Mouse (Mus musculus) T-helper 17 cell (primary cell): Measurements from ENCODE around the gene Nbeal2.
"Not testable (repeated sequence)": the region's sequence is repeated elsewhere in the genome, so short reads cannot be mapped to it uniquely, and the experiment has no call there.

Source experiments
- in situ Hi-C, 2 experiments: fragments of 300-600 bp; cut with MboI, MseI; formaldehyde crosslinking; loops; 1 replicate in 1 of 2; 2 replicates in 1 of 2; pipeline ENCODE4 v1.15.1; 2025; ENCODE audit warnings: high pct_unique_total_duplicates in 2 of 2

The Nbeal2 gene

DNA sequence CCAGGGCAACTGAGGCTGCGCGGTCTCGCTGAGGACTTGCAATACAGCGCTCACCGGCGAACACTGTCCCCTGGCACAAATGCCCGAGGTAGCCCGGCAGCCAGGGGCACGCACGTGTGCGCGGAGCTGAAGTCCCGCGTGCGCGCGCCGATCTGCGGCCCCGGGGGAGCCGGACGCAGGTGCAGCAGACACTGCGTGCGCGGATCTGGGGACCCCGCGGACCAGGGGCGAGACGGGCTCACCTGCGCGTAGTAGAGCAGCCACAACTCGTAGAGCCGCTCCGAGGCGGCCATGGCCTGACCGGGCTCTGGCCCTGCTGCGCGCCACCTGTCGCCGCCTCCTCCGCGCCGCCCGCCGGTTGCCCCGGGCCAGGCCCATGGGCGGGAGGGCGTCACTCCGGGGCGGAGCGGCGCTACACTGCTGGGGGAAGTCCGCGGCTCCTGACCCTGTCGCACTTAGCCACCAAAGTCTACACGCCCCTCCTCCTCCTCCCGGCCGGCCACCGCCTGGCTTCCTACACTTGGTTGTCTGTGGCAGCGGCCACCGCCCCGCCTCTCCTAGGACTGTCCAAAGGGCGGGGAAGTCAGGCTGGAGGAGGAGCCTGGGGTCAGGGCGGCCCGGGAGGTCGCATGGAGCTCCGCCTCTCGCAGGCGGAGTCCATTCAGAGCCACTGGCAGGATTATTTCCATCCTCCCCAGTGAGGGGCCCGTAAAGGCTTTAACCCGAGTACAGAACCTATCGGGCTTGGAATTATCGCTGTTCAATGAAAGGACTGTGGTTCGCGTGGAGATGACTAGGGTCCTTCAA lies at the start of gene Nbeal2:
Nbeal2 (minus strand) TSS at position 507 of the 807 bp plus-strand sequence.
- in situ Hi-C loops: no loop called here

DNA sequence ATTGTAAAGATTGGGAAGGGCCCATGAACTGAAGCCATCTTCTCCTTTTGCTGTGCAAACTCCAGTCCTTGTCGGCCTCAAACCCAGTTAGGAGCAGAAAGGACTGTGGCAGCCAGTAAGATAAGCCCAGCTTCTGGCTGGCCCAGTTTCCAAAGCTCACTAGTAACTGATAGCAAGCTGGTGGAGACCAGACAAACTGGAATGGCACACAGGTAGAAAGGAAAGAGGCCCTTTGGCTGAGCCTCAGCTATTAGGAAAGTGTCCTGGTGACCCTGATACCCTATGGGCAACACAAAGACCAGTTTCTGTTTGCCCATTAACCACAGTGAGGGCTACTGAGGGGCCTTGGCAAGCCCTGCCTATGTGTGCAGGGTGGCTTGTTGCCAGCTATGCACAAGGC lies 48.9 kb upstream of the Nbeal2 start:
- in situ Hi-C loops: loop anchor here in 1 of 2 experiments (5.0 to 10.0 kb wide), 2 partner anchors 61 to 278 kb away; no protein-coding TSS in a partner anchor

DNA sequence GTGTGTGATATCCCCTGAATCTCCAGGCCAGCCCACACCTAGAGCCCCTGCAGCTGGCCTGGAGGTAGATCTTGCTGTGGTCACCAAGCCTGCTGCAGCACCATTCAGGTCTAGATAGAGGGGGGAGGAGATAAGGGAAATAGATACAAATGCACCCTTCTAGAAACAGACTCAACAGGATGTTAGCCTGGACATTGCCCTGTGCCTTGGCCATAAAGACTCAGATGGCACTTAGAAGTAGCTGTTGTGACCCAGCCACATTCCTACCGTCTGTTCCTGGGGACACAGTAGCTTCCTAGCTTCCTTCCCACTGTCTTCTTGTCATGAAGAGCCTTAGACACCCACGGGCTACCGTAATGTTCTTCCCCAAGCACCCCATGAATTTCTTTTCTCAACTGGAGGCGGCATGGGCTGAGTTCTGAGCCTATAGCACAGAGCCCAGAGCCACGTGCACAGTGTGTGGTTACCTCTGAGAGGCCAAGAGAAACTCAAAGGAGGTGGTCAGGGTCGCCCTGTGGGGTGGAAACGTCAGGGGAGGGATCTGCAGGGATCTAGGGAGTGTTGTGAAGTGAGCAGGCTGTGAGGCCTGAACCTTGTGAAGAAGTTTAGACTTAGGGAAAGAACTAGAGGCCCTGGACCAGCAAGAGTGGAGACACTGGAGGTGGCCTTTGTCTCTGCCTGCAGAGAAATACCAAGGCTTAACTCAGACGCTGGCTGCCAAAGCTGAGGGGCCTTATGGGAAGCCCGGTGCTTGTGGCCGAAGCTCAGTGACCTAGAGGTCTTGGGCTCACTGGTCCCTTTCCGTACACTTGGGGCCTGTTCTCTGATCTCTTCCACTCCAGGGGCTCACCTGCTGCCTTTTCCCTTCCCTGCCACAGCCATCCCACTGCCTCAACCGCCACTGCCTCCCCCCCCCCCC lies 47.4 kb upstream of the Nbeal2 start:
- in situ Hi-C loops: loop anchor here in 1 of 2 experiments (5.0 to 10.0 kb wide), 2 partner anchors 59 to 277 kb away; no protein-coding TSS in a partner anchor

DNA sequence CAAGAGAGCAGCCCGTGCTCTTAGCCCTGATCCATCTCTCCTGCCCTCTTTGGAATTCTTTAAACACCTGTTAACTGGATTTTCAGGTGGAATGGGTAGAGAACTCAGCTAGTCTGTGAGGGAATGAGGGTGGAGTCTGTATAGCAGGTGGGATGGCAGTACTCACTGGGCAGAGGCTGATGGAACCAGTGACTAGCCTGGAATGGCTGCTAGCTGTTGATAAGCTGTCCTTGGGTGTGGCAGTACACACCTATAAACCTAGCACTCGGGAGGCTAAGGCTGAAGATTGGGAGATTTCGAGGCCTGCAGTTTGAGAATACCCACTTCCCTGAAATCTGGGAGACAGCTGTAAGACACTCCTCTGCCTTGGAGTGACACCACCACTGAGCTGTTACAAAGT lies 45.6 kb upstream of the Nbeal2 start:
- in situ Hi-C loops: no loop called here

DNA sequence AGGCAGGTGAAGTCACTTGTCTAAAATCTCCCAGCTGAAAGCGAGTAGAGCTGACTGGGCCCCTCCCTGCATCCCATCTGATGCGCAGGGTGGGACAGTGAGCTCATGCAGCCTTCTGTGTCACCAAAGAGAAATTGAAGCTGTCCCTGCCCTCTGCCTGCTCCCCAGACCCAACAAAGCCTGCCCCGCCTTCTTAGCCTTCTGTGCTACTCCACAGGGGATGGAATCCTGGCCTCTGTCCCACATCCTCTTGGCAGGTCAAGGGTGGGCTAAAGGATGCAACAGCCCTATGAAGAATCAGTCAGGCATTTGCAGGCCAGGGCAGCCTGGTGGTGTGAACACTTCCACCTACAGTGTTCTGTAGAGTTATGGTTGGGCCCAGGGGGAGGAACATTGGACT lies 43.5 kb upstream of the Nbeal2 start:
- in situ Hi-C loops: no loop called here

DNA sequence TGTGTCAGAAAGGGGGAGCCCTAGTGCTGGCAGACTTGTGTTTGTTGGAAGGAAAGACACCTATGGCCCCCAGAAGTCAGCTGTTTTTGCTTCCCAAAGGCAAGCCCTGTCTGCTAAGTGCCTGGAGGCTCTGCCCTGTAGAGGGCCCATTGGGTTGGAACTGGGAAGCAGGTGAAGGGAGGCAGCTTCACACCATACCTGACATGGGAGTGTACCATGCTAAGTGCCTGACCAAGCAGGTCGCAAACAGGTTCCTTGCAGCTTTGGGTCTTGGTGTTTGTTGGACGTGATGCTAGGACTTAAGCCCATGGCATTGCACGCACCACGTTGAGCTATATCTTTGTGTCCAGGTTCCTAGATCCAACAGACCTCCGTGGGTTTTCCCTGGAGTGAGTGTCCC lies 42.5 kb upstream of the Nbeal2 start:
- in situ Hi-C loops: no loop called here

DNA sequence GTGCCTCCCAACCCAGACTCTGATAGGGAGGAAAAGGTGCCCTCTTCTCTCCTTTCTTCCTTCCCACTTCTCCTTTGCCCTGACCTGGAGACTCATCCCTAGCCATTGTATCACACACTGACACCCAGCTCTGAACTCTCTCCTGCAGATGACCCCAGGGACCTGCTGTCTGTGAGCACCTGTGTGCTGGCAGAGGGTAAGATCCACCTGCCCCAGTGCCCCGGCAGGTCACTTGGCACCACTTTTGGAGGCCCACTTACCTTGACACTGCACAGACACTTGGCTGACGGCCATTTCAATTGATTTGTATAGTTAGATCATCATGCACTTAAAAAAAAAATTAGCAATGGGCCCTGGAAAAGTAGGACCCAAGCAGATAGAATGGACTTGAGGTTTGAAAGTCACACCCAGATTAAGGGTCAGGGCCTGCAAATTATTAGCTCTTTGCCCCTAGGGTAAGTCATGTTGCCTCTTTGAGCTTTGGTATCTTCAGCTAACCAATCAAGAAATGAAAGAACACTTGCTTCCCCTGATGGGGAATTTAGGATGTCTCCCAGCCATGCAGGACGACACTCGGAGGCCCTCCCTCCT lies 41.3 kb upstream of the Nbeal2 start:
- in situ Hi-C loops: no loop called here

DNA sequence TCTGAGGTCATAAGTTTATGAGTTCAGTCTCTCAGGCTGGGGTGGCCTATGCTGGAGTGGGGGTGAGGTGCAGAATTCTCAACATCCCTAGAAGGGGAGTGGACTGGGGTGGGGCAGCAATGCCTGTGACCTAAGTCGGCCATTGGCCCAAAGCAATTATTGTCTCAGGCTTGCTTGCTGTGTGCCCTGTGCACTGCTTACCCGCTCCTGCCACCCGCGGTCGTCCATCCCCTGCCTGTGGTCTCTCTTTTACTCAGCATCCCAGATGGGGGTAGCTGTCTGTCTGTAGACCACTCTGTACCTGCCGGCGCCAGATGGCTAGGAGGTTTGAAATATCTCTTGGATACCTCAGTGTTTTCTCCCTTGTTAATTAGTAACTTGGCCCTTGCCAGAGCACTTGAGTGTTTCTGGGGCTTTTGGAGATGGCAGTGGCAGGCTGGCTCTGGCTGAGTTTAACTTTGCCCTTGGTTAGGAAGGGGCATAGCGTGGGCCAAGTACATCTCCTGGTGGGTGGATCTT lies 35.4 kb upstream of the Nbeal2 start:
- in situ Hi-C loops: no loop called here

DNA sequence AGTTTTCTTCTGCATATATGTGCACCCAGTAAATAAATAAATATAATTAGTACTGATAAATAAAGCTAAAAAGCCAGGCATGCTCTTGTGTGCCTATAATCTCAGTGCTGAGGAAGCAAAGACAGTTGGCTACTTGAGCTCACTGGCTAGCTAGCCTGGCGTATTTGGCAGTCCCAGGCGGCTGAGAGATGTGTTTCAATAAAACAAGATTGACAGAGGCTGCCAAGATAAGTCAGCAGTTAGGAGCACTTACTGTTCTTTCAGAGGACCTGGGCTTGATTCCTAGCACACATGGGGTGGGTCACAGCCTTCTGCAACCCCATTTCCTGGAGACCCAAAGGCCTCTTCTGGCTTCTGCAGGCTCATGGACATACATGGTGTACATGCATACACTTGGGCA lies 33.9 kb upstream of the Nbeal2 start:
- in situ Hi-C loops: no loop called here

DNA sequence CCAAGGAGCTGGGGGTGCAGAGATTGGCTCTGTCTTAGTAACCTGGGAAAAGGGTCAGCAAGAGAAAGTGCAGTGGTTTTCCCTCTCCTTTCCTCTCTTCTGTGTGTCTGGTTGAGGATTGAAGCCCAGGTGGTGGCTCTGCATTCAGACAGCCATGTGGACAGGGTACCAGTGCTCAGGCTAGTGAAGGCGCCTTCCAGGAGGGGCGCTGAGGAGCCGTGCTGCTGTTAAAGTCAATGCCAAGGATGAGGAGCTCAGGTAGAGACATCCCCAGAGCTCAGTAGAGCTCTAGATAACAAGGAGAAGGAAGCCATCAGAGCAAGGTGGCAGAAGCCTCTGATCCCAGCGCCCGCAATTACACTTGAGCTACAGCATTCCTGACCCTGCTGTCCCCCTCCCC lies 33.1 kb upstream of the Nbeal2 start:
- in situ Hi-C loops: no loop called here

DNA sequence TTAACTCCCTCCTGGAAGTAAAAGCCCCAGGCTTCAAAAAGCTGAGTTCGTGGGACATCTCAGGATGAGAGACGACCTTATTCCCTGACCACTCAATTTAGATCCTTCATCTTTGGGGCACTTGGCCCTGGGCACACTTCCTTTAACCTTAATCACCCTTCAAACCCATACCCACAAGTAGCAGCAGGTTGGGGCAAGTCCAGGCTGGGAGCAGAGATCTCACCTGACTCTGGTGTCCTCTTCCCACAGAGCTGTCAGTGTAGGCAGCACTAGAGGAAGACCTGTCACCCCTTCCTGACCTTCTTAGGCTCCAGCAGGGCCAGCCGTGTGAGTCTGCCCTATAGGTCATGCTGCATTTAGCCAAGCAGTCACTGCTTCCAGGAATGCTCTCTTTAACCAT lies 32.5 kb upstream of the Nbeal2 start:
- in situ Hi-C loops: no loop called here

DNA sequence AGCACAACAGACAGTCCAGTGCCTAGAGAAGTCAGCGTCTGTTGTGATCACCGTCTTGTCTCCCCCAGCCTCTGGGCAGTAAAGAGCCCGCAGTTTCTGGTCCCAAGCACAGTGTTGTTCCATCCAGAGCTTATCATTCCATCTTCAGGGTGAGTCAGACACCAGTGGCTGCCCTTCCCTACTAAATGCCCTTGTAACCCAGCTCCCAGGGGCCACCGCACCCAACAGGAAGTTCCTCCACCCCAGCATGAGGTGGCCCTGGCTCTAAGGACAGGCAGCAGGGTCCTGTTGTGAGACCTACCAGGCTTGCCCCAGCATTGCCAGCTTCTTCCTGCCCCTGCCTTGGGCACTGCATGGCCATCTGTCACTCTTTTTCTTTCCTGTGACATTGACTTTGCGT lies 31.6 kb upstream of the Nbeal2 start:
- in situ Hi-C loops: no loop called here

DNA sequence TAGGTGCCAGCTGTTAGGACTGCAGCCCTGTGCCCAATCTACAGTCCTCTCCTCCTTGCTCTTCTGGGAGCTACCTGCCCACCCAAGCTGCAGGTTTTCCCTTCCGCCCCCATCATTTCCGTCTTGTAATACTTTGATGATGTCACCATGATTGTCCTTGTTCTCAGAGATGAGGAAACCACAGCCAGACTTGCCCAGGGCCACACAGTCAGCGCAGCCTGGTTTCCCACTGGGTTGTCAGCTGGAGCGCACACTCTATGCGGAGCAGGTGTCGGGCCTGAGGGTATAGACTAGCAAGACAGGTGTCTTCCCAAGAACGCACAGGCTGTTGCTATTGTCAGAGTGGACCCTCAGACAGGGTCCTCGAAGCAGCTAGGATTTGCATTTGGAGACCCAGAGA lies 31.2 kb upstream of the Nbeal2 start:
- in situ Hi-C loops: no loop called here

DNA sequence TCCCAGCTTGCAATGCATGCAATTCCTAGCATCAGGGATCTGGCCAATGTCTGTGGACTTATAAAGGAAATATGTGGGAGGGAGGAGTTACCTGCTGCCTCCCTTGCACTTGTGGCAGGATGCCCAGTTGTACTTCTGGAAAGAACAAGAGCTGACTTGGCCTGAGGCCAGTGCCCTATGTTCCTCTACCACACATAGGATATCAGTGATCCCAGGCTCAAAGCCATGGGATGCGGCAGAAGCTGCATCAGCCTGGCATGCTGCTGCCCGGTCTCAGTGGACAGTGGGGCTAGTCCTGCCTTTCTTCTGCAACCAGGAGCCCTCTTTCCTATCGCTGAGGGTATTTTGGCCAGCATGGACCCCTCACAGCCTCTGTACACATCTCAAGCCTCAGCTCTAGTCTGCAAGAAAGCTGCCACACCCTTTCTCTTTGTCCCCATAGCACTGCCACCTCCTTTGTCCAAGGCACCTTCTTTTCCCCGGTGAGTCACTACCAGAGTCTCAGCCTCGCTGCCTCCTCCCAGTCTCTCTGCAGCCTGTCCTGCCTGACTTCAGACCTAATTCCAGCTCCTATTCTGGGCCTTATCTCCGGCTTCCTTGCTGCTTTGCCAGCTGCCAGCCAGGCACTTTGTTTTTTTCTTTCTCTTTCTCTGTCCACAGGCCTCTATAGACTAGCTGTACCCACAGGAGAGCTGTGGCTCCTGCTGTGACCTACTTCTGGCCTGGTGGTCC lies 30.3 kb upstream of the Nbeal2 start:
- in situ Hi-C loops: no loop called here

DNA sequence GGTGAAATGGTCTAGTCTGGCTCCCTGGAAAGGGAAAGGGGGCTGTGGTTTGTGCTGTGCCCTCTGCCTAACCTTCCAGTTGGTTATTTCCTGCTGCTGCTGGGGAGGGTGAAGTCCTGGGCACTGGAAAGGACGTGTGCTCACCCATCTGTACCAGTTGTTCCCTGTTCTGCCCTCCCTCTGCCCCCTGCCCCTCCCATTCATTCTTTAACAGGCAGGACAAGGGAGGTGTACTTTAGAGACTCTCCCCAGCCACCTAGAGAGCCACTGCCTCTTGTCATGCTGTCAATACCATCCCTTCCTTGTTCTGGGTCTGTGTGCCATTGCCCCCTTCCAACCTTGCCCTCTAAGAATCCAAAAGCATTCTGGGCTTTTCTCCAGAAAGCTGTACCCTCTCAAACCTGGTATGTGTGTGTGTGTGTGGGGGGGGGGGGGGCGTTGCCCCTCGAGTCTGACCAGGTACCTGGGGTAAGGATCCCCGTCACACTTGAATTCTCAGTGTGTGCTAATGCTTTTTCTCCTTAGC lies 29.7 kb upstream of the Nbeal2 start:
- in situ Hi-C loops: no loop called here

DNA sequence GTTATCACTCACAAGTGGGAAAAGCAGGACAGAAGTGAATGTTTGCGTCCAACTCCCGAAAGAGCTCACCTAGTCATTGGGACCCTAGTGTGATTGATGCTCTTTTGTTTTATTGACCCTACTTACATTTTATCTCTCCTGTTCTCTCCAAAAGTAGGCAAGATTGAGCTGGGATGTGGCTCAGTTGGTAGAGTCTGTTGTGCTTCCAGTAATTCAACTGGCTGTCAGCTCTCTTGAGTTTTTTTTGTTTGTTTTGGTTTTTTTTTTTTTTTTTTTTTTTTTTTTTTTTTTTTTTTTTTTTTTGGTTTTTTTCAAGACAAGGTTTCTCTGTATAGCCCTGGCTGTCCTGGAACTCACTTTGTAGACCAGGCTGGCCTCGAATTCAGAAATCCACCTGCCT lies 28.7 kb upstream of the Nbeal2 start:
- in situ Hi-C loops: not testable (repeated sequence)

DNA sequence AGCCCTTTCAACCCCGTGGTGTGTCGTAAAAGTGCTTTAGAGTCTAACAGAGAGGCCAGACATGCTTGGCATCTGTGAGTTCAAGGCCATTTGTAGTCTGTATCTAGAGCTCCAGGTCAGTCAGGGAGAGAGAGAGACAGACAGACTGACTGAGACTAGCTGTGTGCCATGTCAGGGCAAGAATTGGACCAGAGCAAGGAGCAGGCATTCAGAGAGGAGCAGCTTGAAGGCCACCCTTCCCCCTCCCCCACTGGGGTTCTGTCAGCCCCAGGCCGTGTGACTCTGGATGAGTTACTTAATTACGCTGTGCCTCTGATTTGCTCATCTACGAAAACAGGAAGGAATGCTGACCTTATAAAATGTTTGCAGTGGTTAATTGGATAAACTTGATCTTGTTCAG lies 28.3 kb upstream of the Nbeal2 start:
- in situ Hi-C loops: no loop called here

DNA sequence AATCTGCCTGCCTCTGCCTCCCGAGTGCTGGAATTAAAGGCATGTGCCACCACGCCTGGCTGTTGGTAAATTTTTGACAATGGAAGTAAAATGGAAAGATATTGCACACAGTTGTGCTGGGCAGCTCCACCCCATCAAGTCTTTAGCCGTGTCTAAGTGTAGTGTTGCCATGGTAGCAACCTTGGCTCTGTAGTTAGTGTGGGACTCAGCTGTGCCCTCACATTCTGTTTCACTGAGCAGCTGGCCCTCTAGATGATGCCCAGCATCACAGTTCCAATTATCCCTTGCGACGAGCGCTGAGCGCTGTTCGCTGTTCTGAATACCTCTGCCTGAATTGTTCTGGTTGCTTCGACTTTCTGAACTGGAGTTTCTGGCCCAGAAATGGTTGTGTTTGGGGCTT lies 27.9 kb upstream of the Nbeal2 start:
- in situ Hi-C loops: no loop called here

DNA sequence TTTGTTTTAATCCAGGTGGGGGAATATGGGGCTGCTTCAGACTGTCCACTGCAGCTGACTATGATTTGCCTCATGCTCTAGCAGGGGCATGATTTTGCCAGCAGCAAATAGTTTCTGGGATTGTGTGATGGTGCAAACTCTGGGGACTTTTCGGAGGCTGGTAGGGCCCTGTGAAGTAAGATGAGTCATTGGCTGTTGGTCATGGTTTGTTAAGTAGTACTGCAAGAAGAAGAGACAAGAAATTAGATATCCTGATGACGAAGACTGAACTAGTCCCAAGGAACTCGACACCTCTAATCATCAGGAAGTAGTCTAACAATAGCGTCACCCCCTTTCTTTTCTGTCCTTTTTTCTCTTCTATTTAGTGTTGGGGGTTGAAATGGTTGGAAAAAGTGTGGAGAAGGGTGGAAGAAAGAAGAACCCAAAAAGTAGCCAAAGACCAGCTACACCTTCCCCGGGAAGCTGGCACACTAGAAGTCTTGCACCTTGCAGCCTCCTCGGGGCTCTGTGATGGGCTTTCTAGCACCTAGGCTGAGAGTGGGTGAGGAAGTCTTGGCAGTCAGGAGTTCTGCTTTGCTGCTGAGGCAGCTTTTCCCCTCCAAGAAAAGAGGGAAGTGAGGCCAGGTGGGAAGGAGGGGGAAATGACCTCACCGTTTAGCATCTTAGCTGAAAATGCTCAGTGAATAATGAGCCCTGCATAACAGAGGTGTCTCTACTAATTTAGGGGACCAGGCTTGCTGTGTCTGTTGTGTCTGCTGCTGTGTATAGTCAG lies 27.0 kb upstream of the Nbeal2 start:
- in situ Hi-C loops: no loop called here

DNA sequence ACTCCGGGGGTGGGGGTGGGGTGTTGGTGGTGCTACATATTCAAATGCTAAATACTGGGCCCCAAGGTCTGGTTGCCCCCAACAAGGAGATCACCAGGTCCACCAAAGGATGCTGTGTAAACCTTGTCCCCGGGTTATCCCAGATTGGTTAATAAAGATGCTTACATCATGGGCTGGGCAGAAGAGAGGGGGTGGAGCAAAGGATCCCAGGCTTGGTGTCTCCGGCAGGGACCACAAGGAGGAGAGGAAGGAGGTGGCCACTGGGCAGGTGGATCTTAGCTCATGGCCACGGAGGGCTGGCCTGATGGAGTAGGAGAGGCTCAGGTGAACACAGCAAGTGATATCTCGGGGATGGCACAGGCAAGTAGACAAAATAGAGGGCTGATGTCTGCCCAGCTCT lies 24.9 kb upstream of the Nbeal2 start:
- in situ Hi-C loops: no loop called here
